Mouse (Mus musculus) ES-Bruce4 (cell line): ENCODE measurements at regions not wholly inside any gene's neighbourhood (a gene's known extent, or its start where the extent isn't known, plus 50 kb on each side); places are given as distances from the start of the nearest gene placed in this dataset.

Source experiments
- CTCF ChIP-seq: IDR thresholded peaks from one replicate; pipeline ENCODE4 v1.8.1; 2011; ENCODE audit warnings: low read depth, low read length
- POLR2A ChIP-seq: IDR thresholded peaks from one replicate; pipeline ENCODE4 v1.8.1; 2011; ENCODE audit warnings: low read length; ENCODE audit not compliant: insufficient read depth

DNA sequence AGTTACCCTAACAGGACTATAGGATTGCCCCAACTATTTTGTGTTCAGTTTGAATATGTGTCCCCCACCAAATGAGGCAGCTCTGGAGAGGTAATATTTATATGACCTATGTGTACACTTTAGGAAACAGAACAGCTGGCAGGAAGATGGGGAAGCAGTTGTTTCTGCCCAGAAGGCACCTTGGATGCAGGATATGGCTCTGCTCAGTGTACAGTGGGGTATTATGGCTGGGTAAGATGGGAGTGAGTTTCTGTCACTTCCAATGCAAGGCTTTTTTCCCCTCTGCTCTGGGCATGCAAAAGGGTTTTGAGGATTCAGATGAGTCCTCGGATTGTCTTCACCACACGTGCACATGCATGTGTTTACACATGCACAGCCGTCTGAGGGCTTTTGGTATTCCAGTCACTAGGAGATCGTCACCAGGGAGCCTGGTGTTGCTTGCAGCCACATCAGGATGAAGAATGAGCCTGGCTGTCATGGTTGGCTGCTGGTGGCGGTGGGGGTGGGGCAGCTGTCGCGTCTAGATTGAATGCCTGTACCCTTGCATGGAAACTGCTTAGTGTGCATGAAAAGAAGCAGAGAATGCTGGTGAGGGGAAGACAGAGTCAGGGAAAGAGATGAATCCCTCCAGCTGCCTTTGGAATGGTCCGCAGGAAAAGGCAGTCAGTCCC lies 183.3 kb upstream of the Glra1 start:
- TF ChIP-seq CTCF (no peak), POLR2A (no peak)
